Mouse (Mus musculus) brain, embryonic 14.5 days (tissue): Measurements from ENCODE around the gene Arhgap10.

ENCODE experiments used
- CTCF ChIP-seq: fragments of 200-500 bp; IDR thresholded peaks from 2 replicates; pipeline ENCODE4 v1.5.1; 2012; ENCODE audit warnings: inconsistent platforms, mild to moderate bottlenecking, moderate library complexity, borderline replicate concordance; ENCODE audit not compliant: insufficient read depth, insufficient read length; ENCODE audit errors: extremely low read depth
- POLR2A ChIP-seq: fragments of 200-500 bp; IDR thresholded peaks from 2 replicates; pipeline ENCODE4 v1.6.1; 2012; ENCODE audit warnings: mild to moderate bottlenecking, inconsistent platforms, borderline replicate concordance; ENCODE audit not compliant: poor library complexity, insufficient read depth, insufficient read length, severe bottlenecking; ENCODE audit errors: extremely low read depth

DNA sequence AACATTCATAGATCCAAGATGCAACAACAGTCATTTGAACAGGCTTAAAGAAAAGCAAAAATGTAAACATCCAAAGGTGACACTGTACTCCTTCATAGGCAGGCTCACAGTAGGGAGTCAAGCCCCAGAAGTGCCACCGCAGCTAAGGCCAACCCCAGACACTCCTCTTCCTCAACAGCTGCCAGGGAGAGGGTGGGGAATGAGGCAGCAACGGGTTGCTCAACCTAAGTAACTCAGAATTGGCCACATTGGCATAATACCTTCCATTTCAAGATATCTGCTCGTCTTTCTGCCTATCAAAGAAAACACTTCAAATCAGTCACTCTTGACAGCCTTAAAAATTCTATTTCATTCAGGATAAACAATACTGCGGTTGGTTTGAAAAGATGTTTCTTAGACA is 225.6 kb downstream of the Arhgap10 start:
- TF ChIP-seq CTCF (no peak), POLR2A (no peak)
